Mouse (Mus musculus) forebrain, embryonic 11.5 days (tissue): ENCODE results near the gene Tatdn3. TPM values are rescaled to one million over a fixed set of nuclear protein-coding genes. Genes with fewer than 3 reads are reported as not detected.

Source experiments
- ATAC-seq: fragments of 200-750 bp; cut with Nextera tagmentation; replicated peaks from 2 replicates; pipeline ENCODE4 v1.8.0; 2017; ENCODE audit warnings: moderate TSS enrichment; ENCODE audit not compliant: low FRiP score
- DNase-seq: peaks from one replicate; pipeline ENCODE4 v3.0.0-alpha.2; 2017; ENCODE audit warnings: low spot score
- H3K27ac ChIP-seq: fragments of 300-500 bp; sonication (generic); 2 replicates; pipeline ENCODE4 v1.5.1; 2014; ENCODE audit warnings: low read depth, low read length
- H3K27me3 ChIP-seq: fragments of 300-500 bp; sonication (generic); 2 replicates; pipeline ENCODE4 v1.6.1; 2014; ENCODE audit warnings: mild to moderate bottlenecking, low read length, mixed read lengths; ENCODE audit not compliant: control insufficient read depth, insufficient read depth
- H3K36me3 ChIP-seq: fragments of 300-500 bp; sonication (generic); 2 replicates; pipeline ENCODE4 v1.6.1; 2014; ENCODE audit warnings: mild to moderate bottlenecking, low read length, moderate library complexity, mixed read lengths; ENCODE audit not compliant: control insufficient read depth, insufficient read depth
- H3K4me1 ChIP-seq: fragments of 300-500 bp; sonication (generic); replicated peaks from 2 replicates; pipeline ENCODE4 v1.6.1; 2014; ENCODE audit warnings: low read length, mixed read lengths; ENCODE audit not compliant: control insufficient read depth, insufficient read depth
- H3K4me2 ChIP-seq: fragments of 300-500 bp; sonication (generic); 2 replicates; pipeline ENCODE4 v1.6.1; 2014; ENCODE audit warnings: low read depth, mild to moderate bottlenecking, low read length, moderate library complexity, mixed read lengths; ENCODE audit not compliant: severe bottlenecking
- H3K4me3 ChIP-seq: fragments of 300-500 bp; sonication (generic); 2 replicates; pipeline ENCODE4 v1.5.1; 2014; ENCODE audit warnings: low read depth, low read length
- H3K9ac ChIP-seq: fragments of 300-500 bp; sonication (generic); 2 replicates; pipeline ENCODE4 v1.6.1; 2014; ENCODE audit warnings: low read length
- H3K9me3 ChIP-seq: fragments of 300-500 bp; sonication (generic); 2 replicates; pipeline ENCODE4 v1.6.1; 2016; ENCODE audit warnings: low read length, mixed read lengths; ENCODE audit not compliant: control insufficient read depth
- WGBS: fragments of 180-500 bp; shearing (Covaris S2); extraction: QIAGEN DNeasy Blood & Tissue Kit; methylation state at CpG from one replicate; pipeline ENCODE4 v1.1.7; 2014; 5-methylcytosine and 5-hydroxymethylcytosine counted together
- polyA plus RNA-seq: library from polyadenylated mRNA; unstranded; fragments of >200 nt; fragmentation: Nextera tagmentation; extraction: Ambion mirVana; gene quantifications from 2 replicates; pipeline ENCODE4 v1.2.1, GENCODE M21; 2014

The Tatdn3 gene
- polyA plus RNA-seq, 1 experiment from 2014 or later, result 10.9 TPM

- peaks cover 5% of the 10 kb centered on the region; the same call in 1 of the 2 replicates for H3K4me1 ChIP-seq
- H3K36me3 ChIP-seq, result no peaks in the 10 kb centered on the region
- no peaks in the 10 kb centered on the region for H3K9me3 ChIP-seq
- no peak overlapping the region for H3K4me2 ChIP-seq
- no peaks in the 10 kb centered on the region for H3K27me3 ChIP-seq
- no peak overlapping the region for H3K9ac ChIP-seq
- 94% methylated on average over 7 of the region's 7 CpGs for whole genome bisulfite sequencing
- no peak overlapping the region for H3K27ac ChIP-seq
- ATAC-seq (no peak), DNase-seq (no peak)
- no peak overlapping the region for H3K4me3 ChIP-seq
These were observed 41.7 kb downstream of the Tatdn3 start for GRCm38 (mm10) chr1:191021016-191021415.

- Histone ChIP-seq H3K36me3 (no peaks in the 10 kb centered on the region), H3K9ac (no peak overlapping the region), H3K27me3 (no peaks in the 10 kb centered on the region), H3K4me2 (no peak overlapping the region), H3K4me1 (peaks cover 5% of the 10 kb centered on the region; the same call in 1 of the 2 replicates), H3K4me3 (no peak overlapping the region), H3K9me3 (no peaks in the 10 kb centered on the region), H3K27ac (no peak overlapping the region)
- DNase-seq (no peak), ATAC-seq (no peak)
- WGBS, result 90% methylated on average over 3 of the region's 3 CpGs
These were observed 42.4 kb downstream of the Tatdn3 start for GRCm38 (mm10) chr1:191020217-191020924.

GRCm38 (mm10) chr1:191019803-191020202 lies 42.9 kb downstream of the Tatdn3 start:
- Histone ChIP-seq H3K27me3 (no peaks in the 10 kb centered on the region), H3K9me3 (no peaks in the 10 kb centered on the region), H3K4me1 (peaks cover 2% of the 10 kb centered on the region; the same call in 1 of the 2 replicates), H3K4me2 (no peak overlapping the region), H3K27ac (no peak overlapping the region), H3K9ac (no peak overlapping the region), H3K4me3 (no peak overlapping the region), H3K36me3 (no peaks in the 10 kb centered on the region)
- no peak for DNase-seq
- WGBS, result 96% methylated on average over 5 of the region's 5 CpGs
- no peak for ATAC-seq

- Histone ChIP-seq H3K27ac (no peak overlapping the region), H3K9ac (no peak overlapping the region), H3K4me1 (no peaks in the 10 kb centered on the region), H3K4me3 (no peak overlapping the region), H3K27me3 (no peaks in the 10 kb centered on the region), H3K9me3 (no peaks in the 10 kb centered on the region), H3K4me2 (no peak overlapping the region), H3K36me3 (no peaks in the 10 kb centered on the region; the same call in 1 of the 2 replicates)
- WGBS, result 95% methylated on average over 3 of the region's 3 CpGs
- ATAC-seq (no peak), DNase-seq (no peak)
These were observed 48.5 kb downstream of the Tatdn3 start for GRCm38 (mm10) chr1:191014271-191014670.

- Histone ChIP-seq H3K4me2 (no peak overlapping the region), H3K27me3 (no peaks in the 10 kb centered on the region), H3K4me3 (no peak overlapping the region), H3K9me3 (no peaks in the 10 kb centered on the region), H3K36me3 (no peaks in the 10 kb centered on the region; the same call in 1 of the 2 replicates), H3K9ac (no peak overlapping the region), H3K27ac (no peak overlapping the region), H3K4me1 (no peaks in the 10 kb centered on the region)
- no peak for DNase-seq
- WGBS, result 97% methylated on average over 5 of the region's 5 CpGs
- ATAC-seq, result no peak
These were observed 54.0 kb downstream of the Tatdn3 start for GRCm38 (mm10) chr1:191008707-191009106.

GRCm38 (mm10) chr1:191002201-191002600 lies 60.5 kb downstream of the Tatdn3 start:
- WGBS, result 61% methylated on average over 6 of the region's 6 CpGs
- Histone ChIP-seq H3K36me3 (no peaks in the 10 kb centered on the region), H3K4me2 (no peak overlapping the region), H3K9me3 (no peaks in the 10 kb centered on the region; the same call in 1 of the 2 replicates), H3K4me1 (no peaks in the 10 kb centered on the region), H3K27me3 (no peaks in the 10 kb centered on the region), H3K27ac (no peak overlapping the region), H3K9ac (no peak overlapping the region), H3K4me3 (no peak overlapping the region)
- ATAC-seq (no peak), DNase-seq (peak; percentile 49)

GRCm38 (mm10) chr1:191000686-191001085 lies 62.0 kb downstream of the Tatdn3 start:
- Histone ChIP-seq H3K4me2 (no peak overlapping the region), H3K36me3 (no peaks in the 10 kb centered on the region), H3K27me3 (no peaks in the 10 kb centered on the region), H3K9ac (no peak overlapping the region), H3K4me1 (no peaks in the 10 kb centered on the region), H3K9me3 (no peaks in the 10 kb centered on the region; the same call in 1 of the 2 replicates), H3K27ac (no peak overlapping the region), H3K4me3 (no peak overlapping the region)
- ATAC-seq (no peak), DNase-seq (no peak)
- 88% methylated on average over 3 of the region's 3 CpGs for WGBS

GRCm38 (mm10) chr1:190998027-190998426 lies 64.7 kb downstream of the Tatdn3 start:
- Histone ChIP-seq H3K9ac (no peak overlapping the region), H3K4me1 (no peaks in the 10 kb centered on the region), H3K27me3 (no peaks in the 10 kb centered on the region), H3K36me3 (no peaks in the 10 kb centered on the region), H3K4me2 (no peak overlapping the region), H3K4me3 (no peak overlapping the region), H3K27ac (no peak overlapping the region), H3K9me3 (no peaks in the 10 kb centered on the region; the same call in 1 of the 2 replicates)
- ATAC-seq, result no peak
- DNase-seq, result no peak
- 100% methylated on average over 1 of the region's 1 CpGs for WGBS

- no peak overlapping the region for H3K4me3 ChIP-seq
- ATAC-seq, result no peak
- 73% methylated on average over 6 of the region's 6 CpGs for WGBS
These were observed 66.3 kb downstream of the Tatdn3 start for GRCm38 (mm10) chr1:190996346-190996877.

More at GRCm38 (mm10) chr1:190996346-190996877, 66.3 kb downstream of the Tatdn3 start:
- H3K4me1 ChIP-seq, result no peaks in the 10 kb centered on the region
- no peak overlapping the region for H3K9ac ChIP-seq
- H3K9me3 ChIP-seq, result no peaks in the 10 kb centered on the region; the same call in 1 of the 2 replicates
- DNase-seq, result peak; percentile 30
- no peaks in the 10 kb centered on the region for H3K27me3 ChIP-seq
- H3K27ac ChIP-seq, result no peak overlapping the region
- no peak overlapping the region for H3K4me2 ChIP-seq
- no peaks in the 10 kb centered on the region for H3K36me3 ChIP-seq
